Mouse (Mus musculus): ENCODE measurements around the gene Sp2. TPM values are rescaled to one million over a fixed set of nuclear protein-coding genes. Genes with fewer than 3 reads are reported as not detected.
A peak's percentile ranks its signal among the peaks of the same experiment; 100 is the strongest.

Gene Sp2
- polyA plus RNA-seq, 1 experiment from 2014 or later: 17.9 TPM

DNA sequence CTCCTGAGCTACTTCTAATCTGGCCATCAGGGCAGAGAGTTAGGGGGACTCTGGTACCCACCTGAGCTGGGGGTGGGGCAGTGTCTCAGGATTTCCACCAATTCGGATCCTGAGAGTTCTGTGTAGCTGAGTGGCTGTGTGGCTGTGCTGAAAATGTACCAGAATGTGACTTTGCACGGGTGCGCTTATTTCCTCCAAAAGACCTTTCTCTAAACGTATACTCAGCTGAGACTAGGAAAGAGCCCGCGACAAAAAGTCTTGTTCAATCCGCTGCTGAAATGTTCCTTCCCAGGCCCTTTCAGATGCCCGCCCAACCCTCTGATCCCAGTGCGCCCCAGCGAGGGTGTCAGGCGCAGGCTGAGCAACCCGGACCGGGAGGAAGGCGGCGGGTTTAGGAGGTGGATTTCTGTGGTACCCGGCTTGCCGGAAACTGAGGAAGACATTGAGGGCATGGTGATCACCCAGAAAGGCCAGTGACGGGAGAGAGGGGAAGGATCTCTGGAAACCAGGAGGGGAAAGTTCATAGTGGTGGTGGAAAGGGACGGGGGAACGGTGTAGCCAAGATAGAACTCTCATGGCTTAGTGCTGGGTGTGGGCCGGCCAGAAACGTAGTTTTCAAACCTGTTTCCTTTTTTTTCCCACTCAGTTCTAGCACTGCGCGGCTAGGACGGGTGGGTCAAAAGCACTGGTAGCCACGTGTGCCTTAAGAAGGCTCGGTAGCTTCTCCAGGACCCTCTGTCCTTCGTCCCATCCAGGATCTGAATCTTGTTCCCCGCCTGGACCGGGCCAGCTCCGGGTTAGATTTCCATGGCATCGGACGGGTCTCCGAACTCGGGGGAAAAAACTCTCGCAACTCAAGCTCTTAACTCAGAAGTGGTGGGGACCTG is 35.2 kb upstream of the Sp2 start:
- ATAC-seq (ENCODE audit: borderline replicate concordance, extremely low read depth, low FRiP score, low TSS enrichment): no peak
- 2% methylated on average over 36 of the region's 36 CpGs for WGBS
- peak overlapping the region; percentile 42 for H3K4me3 ChIP-seq
- H3K27ac ChIP-seq: no peak overlapping the region
- H3K36me3 ChIP-seq: no peaks in the 10 kb centered on the region
- no peaks in the 10 kb centered on the region for H3K9me3 ChIP-seq
- H3K9ac ChIP-seq: no peak overlapping the region
- peaks cover 43% of the 10 kb centered on the region for H3K4me1 ChIP-seq
- peak overlapping the region; percentile 69 for H3K4me2 ChIP-seq
- peaks cover 94% of the 10 kb centered on the region for H3K27me3 ChIP-seq

DNA sequence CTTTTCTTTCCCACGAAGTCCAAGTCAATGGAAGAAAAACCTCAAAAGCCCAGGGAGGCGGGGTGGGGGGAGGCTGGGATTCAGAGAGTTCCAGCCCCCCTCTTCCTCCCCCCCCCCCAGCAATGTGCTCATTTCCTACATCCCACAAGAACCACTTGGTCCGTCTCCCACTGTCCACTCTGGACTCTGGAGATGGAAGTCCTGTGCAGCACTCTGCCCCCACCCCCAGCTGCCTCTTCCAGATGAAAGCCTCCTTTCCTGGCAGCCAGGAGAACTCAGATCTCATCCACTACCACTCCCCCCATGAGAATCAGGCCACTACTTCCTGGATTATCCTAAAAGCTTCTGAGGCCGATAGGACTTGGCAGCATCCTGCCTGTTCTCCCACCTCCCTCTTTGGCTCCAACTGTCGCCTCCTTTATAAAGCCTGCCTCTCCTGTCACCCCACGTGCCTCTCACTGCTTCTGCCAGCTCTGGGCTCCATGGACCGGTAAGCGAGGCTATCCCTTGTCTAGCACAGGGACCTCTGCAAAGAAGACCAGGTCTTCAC is 30.4 kb upstream of the Sp2 start, which contains the start of gene Sp6:
TSS of gene Sp6 (plus strand) at position 274 of the 550 bp plus-strand sequence.
- H3K36me3 ChIP-seq: no peaks in the 10 kb centered on the region
- no peak within 1 kb of the TSS for H3K4me3 ChIP-seq
- H3K4me2 ChIP-seq: no peak within 1 kb of the TSS; the same call in 1 of the 2 replicates
- H3K27me3 ChIP-seq: peaks cover 78% of the 10 kb centered on the region
- no peaks in the 10 kb centered on the region for H3K9me3 ChIP-seq
- WGBS: 14% methylated on average over 8 of the region's 8 CpGs
- H3K27ac ChIP-seq: no peak within 1 kb of the TSS
- H3K4me1 ChIP-seq: peaks cover 14% of the 10 kb centered on the region
- no peak for ATAC-seq (ENCODE audit: borderline replicate concordance, extremely low read depth, low FRiP score, low TSS enrichment)
- no peak within 1 kb of the TSS for H3K9ac ChIP-seq

DNA sequence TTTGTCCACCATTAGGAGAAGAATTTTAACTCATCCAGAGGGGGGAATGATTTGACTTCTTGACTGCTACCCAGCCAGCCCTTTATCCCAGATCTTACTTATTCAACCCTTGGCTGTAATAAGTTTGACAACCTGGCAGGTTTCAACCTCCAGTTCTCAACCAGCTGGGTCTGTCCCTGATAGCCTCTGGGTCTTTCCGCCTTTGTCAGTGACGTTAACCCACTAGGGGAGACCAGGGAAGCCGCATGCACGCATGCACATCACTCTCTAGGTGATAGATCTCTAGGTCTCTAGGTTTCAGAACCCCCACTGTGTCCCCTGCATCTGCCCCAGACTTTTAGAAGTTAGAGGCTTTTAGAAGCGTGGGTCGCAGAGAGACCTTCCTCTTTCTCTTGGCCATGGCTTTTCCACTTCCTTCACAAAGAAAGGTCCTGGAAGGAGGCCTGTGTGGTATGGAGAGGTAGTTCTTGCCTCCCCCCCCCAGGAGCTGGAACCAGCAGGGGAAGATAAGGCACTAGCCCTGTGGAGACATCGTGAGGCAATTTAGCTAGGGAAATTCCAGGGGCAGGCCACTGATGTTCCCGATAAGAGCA is 26.5 kb upstream of the Sp2 start:
- Histone ChIP-seq H3K9me3 (no peaks in the 10 kb centered on the region), H3K4me3 (no peak overlapping the region), H3K9ac (no peak overlapping the region), H3K27me3 (peaks cover 53% of the 10 kb centered on the region), H3K27ac (no peak overlapping the region), H3K36me3 (no peaks in the 10 kb centered on the region), H3K4me2 (no peak overlapping the region), H3K4me1 (peaks cover 7% of the 10 kb centered on the region)
- 43% methylated on average over 8 of the region's 8 CpGs for WGBS
- no peak for ATAC-seq (ENCODE audit: borderline replicate concordance, extremely low read depth, low FRiP score, low TSS enrichment)

DNA sequence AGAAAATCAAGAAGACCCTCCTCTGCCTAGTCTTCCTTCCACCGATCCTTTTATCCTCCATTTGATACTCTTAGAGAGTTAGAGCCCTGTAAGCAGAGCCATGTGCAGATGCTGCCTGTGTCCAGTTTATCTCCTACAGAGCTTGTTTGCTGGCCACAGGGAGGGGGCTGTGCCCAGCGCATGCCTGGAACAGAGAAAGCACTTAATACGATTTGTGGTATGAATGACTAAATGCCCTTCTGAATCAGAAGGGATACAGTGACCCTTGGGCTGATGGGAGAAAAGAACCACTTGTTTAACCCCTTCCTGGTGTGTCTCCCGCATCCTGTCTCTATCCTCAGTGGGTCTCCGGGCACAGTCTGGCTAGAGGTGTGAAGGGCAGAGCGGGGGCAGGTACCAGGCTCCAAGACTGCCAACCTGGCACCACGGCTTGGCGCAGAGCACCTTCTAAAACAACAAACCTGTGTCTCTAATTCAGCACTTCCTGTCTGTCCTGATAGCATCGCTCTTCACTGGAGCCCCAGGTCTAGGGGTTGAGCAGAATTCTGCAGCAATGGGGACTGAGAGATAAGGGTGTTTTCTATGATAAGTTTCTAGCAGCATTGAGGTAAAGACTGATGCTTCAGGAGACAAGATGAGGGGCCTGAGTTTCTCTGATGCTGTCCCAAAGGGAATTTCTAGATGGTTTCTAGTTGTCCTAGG is 24.5 kb upstream of the Sp2 start:
- no peak overlapping the region for H3K4me2 ChIP-seq
- H3K4me1 ChIP-seq: no peaks in the 10 kb centered on the region
- H3K27me3 ChIP-seq: peaks cover 41% of the 10 kb centered on the region
- WGBS: 45% methylated on average over 9 of the region's 9 CpGs
- no peak overlapping the region for H3K9ac ChIP-seq
- no peak overlapping the region for H3K27ac ChIP-seq
- no peaks in the 10 kb centered on the region for H3K9me3 ChIP-seq
- no peak overlapping the region for H3K4me3 ChIP-seq
- ATAC-seq (ENCODE audit: borderline replicate concordance, extremely low read depth, low FRiP score, low TSS enrichment): no peak
- no peaks in the 10 kb centered on the region for H3K36me3 ChIP-seq

DNA sequence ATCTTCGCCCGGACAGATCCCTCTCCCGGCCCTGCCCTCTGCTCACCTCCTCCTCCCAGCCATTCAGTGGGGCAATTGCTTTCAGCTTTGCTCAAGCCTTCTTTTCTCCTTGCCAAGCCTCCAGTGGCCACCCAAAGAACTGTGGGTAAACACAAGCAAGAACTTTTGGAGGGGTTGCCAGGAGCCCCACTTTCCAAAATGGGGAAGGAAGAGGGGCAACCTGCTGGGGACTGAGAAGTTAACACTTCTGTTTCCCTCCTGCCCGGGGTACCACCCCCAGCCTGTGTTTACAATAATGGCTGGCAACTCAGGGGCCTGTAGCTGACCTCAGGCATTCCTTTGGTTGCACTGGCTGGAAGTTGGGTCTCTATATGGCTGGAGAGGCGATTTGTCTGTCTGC is 20.4 kb upstream of the Sp2 start:
- no peak overlapping the region for H3K4me3 ChIP-seq
- no peak for ATAC-seq (ENCODE audit: borderline replicate concordance, extremely low read depth, low FRiP score, low TSS enrichment)
- no peaks in the 10 kb centered on the region for H3K9me3 ChIP-seq
- no peaks in the 10 kb centered on the region for H3K36me3 ChIP-seq
- no peak overlapping the region for H3K4me2 ChIP-seq
- no peak overlapping the region for H3K9ac ChIP-seq
- H3K27me3 ChIP-seq: peaks cover 18% of the 10 kb centered on the region; the same call in 1 of the 2 replicates
- H3K27ac ChIP-seq: no peak overlapping the region
- 35% methylated on average over 5 of the region's 5 CpGs for WGBS
- H3K4me1 ChIP-seq: no peaks in the 10 kb centered on the region

DNA sequence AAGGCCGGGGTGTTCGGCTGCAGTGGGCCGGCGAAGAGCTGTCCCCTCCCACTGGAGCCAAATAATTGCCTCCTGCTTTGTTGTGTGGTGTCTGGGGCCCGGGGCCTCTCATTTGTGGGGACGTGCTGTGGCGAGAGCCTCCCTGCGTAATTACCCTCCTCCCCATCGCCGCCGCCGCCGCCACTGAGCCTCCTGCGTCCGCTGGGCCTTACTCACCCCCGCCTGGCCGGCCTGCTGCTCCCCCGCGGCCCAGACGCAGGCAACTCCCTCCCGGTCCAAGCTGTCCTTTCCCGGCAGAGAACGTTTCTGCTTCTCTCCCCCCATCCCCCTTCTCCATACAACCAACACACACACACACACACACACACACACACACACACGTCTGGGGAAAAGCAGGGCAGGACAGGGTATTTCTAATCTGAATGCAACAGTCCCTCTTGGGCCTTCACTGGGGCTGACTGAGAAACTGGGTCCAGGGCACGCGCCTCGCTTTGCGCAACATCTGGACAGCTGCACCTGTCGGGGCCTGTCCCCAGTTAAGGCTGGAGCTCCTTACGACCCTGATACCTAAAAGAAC is 14.7 kb upstream of the Sp2 start:
- H3K27me3 ChIP-seq: peaks cover 21% of the 10 kb centered on the region

DNA sequence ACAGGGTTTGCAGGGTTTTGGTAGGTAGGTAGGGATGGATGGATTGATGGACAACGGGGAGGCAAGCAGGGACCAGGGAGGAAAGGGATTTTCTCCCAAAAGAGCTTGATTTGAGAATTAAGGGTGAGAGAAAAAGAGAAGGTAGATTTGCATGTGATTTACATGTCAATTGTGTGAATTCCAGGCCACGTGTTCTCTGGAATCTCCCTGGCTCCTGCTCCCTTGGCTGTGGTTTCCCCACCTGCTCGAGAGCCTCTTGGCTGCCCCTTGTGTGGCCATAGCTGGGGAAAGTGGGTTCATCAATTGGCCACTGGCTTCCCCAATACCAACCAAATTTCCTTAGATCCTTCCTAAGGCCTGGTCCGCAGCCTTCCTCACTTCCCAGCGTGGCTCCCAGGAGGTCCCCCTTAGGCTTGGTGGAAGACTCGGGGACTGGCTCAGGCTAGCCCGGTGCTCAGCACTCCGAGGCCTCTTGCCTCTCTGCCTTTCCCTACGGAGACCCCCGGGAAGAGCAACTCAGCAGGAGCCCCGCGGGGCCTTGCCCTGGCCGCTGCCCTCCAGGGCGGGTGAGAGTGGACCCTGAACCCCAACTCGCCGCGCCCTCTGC is 14.1 kb upstream of the Sp2 start:
- H3K27me3 ChIP-seq: peaks cover 21% of the 10 kb centered on the region
- no peaks in the 10 kb centered on the region for H3K36me3 ChIP-seq
- no peak overlapping the region for H3K27ac ChIP-seq
- H3K9me3 ChIP-seq: no peaks in the 10 kb centered on the region
- H3K4me3 ChIP-seq: peak overlapping the region; percentile 25
- H3K4me2 ChIP-seq: peak overlapping the region; percentile 57
- ATAC-seq (ENCODE audit: borderline replicate concordance, extremely low read depth, low FRiP score, low TSS enrichment): no peak
- peaks cover 40% of the 10 kb centered on the region for H3K4me1 ChIP-seq
- WGBS: 34% methylated on average over 17 of the region's 17 CpGs
- H3K9ac ChIP-seq: peak overlapping the region; percentile 17

More for the DNA sequence above, 14.7 kb upstream of the Sp2 start:
- Histone ChIP-seq H3K4me3 (peak overlapping the region; percentile 25), H3K27ac (no peak overlapping the region), H3K9me3 (no peaks in the 10 kb centered on the region), H3K9ac (peak overlapping the region; percentile 17), H3K36me3 (no peaks in the 10 kb centered on the region), H3K4me1 (peaks cover 34% of the 10 kb centered on the region), H3K4me2 (peak overlapping the region; percentile 57)
- ATAC-seq (ENCODE audit: borderline replicate concordance, extremely low read depth, low FRiP score, low TSS enrichment): no peak
- WGBS: 14% methylated on average over 30 of the region's 30 CpGs

DNA sequence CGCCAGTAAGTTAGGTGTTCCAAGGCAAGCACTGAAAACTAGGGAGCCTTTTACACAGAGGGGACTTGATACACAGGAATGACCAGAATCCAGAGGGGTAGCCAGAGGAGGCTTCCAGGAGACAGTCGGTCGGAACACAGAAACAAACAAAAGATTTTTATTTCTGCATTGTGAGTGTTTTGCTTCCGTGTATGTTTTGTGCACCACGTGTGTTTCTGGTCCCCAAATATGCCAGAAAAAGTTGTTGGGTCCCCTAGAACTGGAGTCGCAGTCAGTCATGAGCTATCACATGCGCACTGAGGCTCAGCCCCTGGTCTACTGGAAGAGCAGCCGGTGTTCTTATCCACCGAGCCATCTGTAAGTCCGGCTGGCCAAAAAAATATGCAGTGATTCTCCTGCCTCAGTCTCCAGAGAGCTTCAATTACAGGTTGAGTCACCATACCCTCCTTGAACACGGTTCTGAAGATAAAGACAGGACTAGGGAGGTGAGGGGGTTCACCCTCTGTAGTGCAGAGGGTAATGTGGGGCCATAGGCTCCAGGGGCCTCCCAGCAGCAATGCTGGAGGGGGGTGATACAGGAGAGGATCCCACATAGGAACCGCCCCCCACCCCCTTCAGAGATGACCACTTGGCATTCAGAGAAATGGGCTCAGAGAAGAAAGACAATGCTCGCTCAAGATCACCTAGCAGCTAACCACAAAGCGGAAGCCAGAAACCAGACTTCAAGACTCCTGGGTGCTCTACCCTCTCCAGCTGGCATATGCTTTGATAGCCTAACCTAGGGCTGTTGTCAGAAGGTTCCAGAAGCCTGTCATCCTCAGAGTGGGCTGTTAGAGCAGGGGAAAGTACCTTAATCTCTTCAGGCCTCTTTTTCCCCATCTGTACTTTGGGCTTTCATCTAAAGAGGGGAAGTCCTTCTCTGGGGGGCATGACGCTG is 13.3 kb upstream of the Sp2 start:
- peaks cover 45% of the 10 kb centered on the region for H3K4me1 ChIP-seq
- H3K27me3 ChIP-seq: peaks cover 21% of the 10 kb centered on the region
- 75% methylated on average over 15 of the region's 15 CpGs for WGBS
- H3K36me3 ChIP-seq: no peaks in the 10 kb centered on the region
- no peak for ATAC-seq (ENCODE audit: borderline replicate concordance, extremely low read depth, low FRiP score, low TSS enrichment)
- no peak overlapping the region for H3K27ac ChIP-seq
- no peak overlapping the region for H3K4me3 ChIP-seq
- H3K9ac ChIP-seq: no peak overlapping the region
- no peak overlapping the region for H3K4me2 ChIP-seq
- H3K9me3 ChIP-seq: no peaks in the 10 kb centered on the region

DNA sequence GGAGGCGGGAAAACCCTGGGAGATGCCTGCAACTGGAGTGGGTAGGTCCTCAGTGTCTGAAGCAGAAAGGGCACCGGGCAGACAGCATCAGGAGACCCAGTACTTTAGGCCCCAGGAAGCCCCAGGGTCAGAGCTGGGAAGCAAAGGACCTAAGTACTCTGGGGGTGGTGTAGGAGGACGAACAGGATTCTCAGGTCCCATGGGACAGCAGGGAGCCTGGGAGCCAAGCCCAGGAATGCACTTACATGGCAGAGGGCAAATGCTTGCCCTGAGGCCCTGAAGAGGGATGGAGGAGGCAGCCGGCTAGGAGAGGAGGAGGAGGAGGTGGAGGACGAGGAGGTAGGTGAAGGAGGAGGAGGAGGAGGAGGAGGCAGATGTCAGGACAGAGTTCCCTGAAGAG is 12.3 kb upstream of the Sp2 start:
- no peaks in the 10 kb centered on the region for H3K36me3 ChIP-seq
- H3K27me3 ChIP-seq: peaks cover 21% of the 10 kb centered on the region
- peaks cover 47% of the 10 kb centered on the region for H3K4me1 ChIP-seq
- no peaks in the 10 kb centered on the region for H3K9me3 ChIP-seq
- H3K27ac ChIP-seq: peak overlapping the region; percentile 26; the same call in 1 of the 2 replicates
- ATAC-seq (ENCODE audit: borderline replicate concordance, extremely low read depth, low FRiP score, low TSS enrichment): no peak
- H3K9ac ChIP-seq: no peak overlapping the region
- H3K4me2 ChIP-seq: no peak overlapping the region
- no peak overlapping the region for H3K4me3 ChIP-seq
- WGBS: 23% methylated on average over 5 of the region's 5 CpGs

DNA sequence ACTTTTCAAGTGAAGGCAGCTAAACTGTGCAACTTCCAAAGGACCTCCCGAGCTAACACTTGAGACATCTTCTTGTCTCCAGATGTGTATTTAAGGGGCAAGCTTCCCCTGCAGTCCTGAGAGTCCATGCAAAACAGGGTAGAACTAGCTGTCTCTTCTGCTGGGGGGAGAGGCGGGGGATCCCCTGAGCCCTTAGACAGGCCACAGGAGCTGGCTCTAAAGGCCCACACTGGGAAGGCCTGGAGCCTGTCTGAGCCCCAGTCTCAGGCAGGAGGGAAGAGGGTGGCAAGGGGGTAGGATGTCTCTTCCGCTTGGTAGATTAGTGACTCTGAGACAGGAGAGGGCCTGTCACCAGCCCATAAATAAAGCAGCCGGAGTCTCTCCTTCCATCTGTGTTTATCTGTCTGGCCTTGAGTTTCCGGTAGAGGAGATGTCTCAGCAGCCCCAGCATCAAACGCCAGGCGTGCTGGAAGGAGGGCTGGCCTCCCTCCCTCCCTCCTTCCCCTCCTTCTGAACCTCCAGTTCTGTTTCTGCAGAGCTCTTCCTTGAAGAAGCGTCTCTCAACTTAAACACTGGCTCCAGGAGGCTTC is 10.1 kb upstream of the Sp2 start:
- Histone ChIP-seq H3K9ac (no peak overlapping the region), H3K4me1 (peaks cover 52% of the 10 kb centered on the region), H3K27ac (peak overlapping the region; percentile 79), H3K4me3 (no peak overlapping the region), H3K36me3 (no peaks in the 10 kb centered on the region), H3K27me3 (peaks cover 12% of the 10 kb centered on the region), H3K9me3 (no peaks in the 10 kb centered on the region), H3K4me2 (no peak overlapping the region)
- peak; percentile 70; the same call in 1 of the 2 replicates for ATAC-seq (ENCODE audit: borderline replicate concordance, extremely low read depth, low FRiP score, low TSS enrichment)
- 18% methylated on average over 8 of the region's 8 CpGs for WGBS

Data from lung, embryonic 15.5 days (tissue).